Mouse (Mus musculus) thymus, adult 2 months (tissue): ENCODE measurements around the gene Pdgfb.

Experiments
- CTCF ChIP-seq: fragments of 200-500 bp; IDR thresholded peaks from 2 replicates; pipeline ENCODE4 v1.5.1; 2012; ENCODE audit warnings: mild to moderate bottlenecking, control low read depth, low read length, moderate library complexity, borderline replicate concordance; ENCODE audit not compliant: control insufficient read depth, poor library complexity, insufficient read depth; ENCODE audit errors: extremely low read depth
- POLR2A ChIP-seq: fragments of 200-500 bp; IDR thresholded peaks from 2 replicates; pipeline ENCODE4 v1.6.1; 2012; ENCODE audit warnings: mild to moderate bottlenecking, low read length, control low read depth, moderate library complexity; ENCODE audit not compliant: control insufficient read depth, poor library complexity, insufficient read depth; ENCODE audit errors: extremely low read depth

GRCm38 (mm10) chr15:79985471-79985870 is 29.3 kb downstream of the Pdgfb start:
- TF ChIP-seq CTCF = no peak
- no peak for TF ChIP-seq POLR2A
